Mouse (Mus musculus): ENCODE measurements around the gene Olfr1387.
"Not testable (repeated sequence)": the region's sequence is repeated elsewhere in the genome, so short reads cannot be mapped to it uniquely, and the experiment has no call there.

Gene Olfr1387

DNA sequence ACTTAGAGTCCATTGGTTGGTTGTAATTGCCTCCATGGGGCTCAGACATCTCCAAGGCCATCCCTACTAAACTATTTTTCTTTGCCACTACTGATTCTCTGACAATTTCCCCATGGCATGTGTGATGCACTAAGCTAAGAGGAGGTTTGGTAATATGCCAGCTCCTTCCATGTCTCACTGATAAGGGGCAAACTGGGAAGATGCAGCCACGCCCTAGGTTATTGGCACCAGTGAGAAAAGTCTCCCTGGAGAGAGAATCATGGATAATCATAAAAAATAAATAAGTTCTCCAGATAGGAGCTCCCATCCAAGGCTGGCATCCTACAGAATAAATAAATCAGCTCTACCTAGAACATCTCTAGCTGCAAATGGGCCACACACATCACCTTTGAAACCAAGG lies at the start of gene Olfr1387:
Olfr1387 (plus strand) TSS at position 301 of the 400 bp plus-strand sequence.
- no peak for DNase-seq

DNA sequence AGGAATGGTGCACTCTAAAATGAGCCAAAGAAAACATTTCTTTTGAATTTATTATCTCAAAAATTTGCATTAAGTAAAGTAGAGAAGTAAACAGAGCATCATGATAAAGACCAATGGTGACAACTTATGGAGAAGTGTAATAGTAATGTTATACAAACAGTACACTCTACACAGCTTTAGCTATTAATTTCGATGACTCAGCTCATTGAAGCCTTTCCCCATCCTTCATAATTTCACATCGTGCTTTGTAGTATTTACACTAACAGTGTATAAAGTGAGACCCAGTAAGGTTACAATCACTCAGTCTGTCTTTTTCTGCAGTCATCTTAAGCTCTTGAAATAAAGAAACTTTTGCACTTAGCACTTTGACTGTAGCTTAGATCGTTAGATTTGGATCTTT lies 48.4 kb upstream of the Olfr1387 start:
- no peak for DNase-seq

DNA sequence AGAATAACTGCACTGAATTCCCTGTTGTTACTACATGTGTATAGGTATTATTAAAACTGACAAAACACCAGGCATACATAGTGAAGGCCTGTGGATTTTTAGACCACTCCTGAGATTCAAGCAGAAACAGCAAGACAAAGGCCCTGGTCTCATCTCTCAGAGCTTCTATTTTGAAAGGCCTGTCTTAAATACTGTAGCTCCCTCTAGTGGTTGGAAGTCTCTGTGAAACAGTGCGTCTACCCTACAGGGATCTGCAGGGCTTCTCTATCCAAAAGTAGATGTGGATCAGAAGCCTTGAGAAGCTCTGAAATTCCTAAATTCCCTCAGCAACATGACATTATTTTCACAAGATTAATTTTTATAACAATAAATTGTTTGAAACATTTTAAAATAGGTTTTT lies 44.6 kb upstream of the Olfr1387 start:
- peak; percentile 72 for DNase-seq

DNA sequence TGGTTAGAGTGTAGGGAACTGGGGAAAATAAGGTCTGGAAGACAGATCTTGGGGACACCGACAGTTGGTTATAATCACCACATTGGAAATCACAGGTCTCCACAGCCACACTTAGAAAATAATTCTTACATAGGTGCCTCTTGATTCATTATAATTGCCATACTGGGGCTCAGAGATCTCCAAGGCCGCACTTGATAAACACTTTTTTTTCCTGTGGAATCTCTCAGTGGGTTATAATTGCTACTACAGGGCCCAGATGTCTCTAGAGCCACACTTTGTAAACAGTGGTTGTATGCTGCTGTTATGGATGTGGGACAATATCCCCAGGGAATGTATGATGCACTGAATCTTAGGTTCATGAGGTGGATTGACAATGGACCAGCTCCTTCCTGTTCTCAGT lies 32.4 kb upstream of the Olfr1387 start, which contains the start of gene Olfr1389:
Olfr1389 (plus strand) TSS at position 301 of the 400 bp plus-strand sequence.
- DNase-seq = no peak

DNA sequence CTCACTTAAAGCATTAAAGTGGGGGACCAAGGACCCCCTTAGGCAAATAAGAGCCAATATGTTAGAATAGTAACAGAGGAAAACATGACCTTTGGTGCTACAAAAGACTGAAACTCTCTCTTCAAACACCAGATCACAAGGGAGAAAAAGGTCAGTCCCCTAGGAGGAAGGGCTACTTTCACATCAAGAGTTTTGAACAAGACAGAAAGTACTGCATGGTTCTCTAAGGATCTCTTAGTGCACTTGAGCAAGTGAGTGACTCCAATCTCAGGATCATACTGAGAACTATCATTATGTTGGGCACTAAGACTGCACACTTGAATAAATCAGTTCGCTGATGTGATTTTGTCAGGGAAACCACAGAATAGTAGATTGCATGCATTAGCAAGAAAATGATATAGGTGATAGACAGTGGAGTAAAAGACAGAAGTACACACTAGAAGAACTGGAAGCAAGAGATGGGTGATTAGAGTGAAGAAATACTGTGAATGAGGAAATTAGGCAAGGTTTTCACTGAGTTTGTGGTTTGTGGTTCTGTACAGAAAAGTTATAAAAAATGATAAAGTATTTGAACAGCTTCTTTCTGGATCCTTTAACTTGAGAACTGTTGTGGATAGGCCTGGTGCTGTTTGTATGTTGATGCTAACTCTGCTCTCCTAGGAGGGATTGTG lies 29.8 kb upstream of the Olfr1387 start:
- DNase-seq = no peak

DNA sequence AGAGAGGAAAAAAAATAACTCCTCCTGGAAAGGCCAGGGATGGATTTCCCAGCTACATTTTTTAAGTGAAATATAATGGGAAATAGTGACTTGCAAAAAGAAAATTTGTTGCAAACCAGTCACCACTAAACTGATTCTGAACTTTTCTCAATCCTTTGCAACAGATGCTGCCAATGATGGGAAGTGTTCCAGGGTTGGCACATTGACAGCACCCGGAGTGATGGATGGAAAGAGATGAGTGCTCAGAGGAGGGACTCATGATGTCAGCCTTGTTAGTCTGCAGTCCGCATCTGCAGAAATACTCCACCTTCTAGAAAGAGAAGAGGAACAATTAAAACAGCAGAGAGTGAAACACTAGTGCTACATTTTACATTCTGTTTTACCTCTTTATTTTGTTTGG lies 25.5 kb upstream of the Olfr1387 start:
- no peak for DNase-seq

DNA sequence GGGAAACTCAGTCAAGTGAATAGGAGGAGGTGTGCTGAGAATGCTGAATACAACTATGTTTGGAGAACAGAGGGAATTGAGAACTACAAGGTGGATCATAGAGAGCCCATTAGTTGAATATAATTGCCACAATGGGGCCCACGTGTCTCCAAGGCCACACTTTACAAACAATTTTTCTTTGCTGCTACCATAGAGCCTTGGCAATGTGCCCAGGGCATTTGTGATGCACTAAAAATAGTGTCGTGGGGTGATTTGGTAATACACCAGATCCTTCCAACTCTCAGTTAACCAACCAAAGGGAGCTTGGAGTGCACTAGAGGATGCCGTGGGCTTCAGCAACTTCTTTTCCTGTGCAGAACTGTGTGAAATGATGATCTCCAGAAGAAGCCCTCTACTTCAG lies 18.7 kb upstream of the Olfr1387 start, which contains the start of gene Olfr1388:
Olfr1388 (plus strand) TSS at position 214 of the 400 bp plus-strand sequence.
- no peak for DNase-seq

DNA sequence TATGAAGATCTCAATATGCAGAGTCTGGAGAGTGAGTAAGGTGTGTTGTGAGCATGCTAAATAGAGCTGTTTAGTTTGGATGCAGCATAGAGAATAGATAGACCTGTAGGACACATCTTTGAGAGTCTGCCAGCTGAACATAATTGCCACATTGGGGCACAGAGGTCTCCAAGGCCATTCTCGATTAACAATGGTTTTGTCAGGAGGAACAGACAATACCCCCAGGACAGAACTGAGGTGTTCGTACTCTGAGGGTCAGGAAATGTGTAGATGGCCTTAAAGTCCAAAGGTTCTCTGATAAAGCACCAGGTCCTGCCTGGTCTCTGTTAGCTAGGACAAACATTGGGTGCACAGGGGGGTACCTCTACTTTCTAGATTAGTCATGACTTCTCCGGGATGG lies 9.6 kb downstream of the Olfr1387 start, which contains the start of gene Olfr1386:
Olfr1386 (plus strand) TSS at position 301 of the 400 bp plus-strand sequence.
- not testable (repeated sequence) for DNase-seq

DNA sequence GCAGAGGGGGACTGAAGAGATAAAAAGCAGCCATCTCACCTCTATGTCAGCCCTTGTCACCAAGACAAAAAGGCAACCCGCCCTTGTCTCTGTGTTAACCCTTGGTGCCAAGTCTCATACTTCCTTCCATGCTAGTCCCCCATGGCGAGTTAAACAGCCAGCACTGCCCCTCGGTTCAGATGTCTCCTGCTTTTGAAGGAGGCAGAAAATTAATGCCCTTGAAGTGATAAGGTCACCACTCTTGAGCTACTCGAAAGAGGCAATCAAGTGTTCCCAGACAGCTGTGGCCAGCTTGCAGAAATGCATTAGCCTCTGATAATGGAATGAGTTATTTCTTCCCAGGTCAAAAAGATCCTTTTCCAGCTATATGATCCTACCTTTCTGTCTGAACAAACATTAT lies 30.8 kb downstream of the Olfr1387 start:
- DNase-seq = no peak

DNA sequence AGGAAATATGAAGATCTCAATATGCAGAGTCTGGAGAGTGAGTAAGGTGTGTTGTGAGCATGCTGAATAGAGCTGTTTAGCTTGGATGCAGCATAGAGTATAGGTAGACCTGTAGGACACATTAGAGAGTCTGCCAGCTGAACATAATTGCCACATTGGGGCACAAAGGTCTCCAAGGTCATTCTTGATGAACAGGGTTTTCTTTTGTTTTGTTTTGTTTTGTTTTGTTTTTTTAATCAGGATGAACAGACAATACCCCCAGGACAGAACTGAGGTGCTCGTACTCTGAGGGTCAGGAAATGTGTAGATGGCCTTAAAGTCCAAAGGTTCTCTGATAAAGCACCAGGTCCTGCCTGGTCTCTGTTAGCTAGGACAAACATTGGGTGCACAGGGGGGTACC lies 33.6 kb downstream of the Olfr1387 start, which contains the start of gene Olfr1385:
Olfr1385 (plus strand) TSS at position 301 of the 400 bp plus-strand sequence.
- DNase-seq = not testable (repeated sequence)

Measured in kidney, adult 9 months (tissue).